Mouse (Mus musculus) heart, postnatal 14 days (tissue): ENCODE results near the gene Agap3. TPM values are rescaled to one million over a fixed set of nuclear protein-coding genes. Genes with fewer than 3 reads are reported as not detected.

Experiments
- DNase-seq, 2 experiments: peaks; one replicate each; pipeline ENCODE4 v3.0.0; 2021 to 2022
- intact Hi-C: fragments of 180-260 bp; cut with DNase I; formaldehyde crosslinking; loops from one replicate; pipeline ENCODE4 v1.15.1; 2025
- total RNA-seq, 2 experiments: library from RNA; stranded (reverse); gene quantifications; 2 replicates each; pipeline ENCODE4 v1.2.3; 2021

The Agap3 gene
- total RNA-seq, 2 experiments from 2014 or later = 71.0 to 72.2 TPM

DNA sequence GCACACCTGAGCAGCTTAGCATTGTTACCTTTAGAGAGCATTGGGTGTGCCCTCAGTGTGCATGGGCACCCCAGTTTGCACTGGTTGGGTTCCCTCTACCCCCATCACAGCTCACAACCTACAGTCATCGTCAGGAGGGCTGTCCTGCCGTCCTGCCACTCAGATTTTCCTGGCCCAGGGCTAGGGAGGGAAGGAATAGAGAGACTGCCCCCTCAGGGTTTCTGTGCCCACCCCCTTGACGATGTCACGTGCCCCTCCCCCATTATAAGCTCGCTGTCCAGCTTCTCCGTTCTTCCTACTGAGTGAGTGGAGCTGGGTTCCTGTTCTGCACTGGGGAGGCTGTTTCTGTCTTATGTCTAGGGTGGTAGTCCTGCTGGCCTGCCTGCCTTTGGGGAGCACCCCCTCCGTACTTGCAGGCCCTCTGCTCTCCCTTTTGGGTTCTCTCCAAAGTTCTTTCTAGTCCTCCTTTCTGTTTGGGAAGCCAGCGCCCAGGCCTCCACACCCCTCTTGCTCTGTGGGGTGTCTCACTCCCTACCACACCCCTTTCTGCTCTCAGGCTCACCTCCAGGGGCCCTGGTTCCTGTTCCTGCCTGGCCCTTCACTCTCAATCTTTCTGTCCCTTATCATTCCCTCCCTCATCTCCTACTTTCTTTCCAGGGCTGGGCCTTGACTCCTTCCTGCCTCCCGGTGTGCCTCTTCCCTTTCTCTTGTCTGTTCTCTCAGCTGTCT is 25.3 kb upstream of the Agap3 start:
- intact Hi-C loops = loop anchor here (2.0 kb wide), 1 partner anchor 16 kb away; no protein-coding TSS in a partner anchor
- DNase-seq = no peak

DNA sequence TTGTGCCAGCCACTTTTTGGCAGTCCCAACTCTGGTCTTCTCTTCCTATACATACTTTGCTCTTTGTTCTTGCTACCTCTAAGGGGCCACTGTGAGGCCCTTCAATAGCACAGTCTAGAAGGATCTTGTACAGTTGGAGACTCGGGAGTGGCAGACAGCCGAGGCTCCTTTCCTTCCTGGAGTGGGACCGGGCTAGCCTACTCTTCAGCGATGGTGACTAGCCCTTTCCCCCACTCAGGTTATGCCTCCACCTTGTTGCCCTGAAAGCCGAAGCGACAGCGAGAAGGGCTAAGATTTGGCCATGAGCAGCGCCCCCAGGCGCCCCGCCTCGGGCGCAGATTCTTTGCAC is 24.7 kb upstream of the Agap3 start:
- no peak for DNase-seq
- intact Hi-C loops = loop anchor here (2.0 kb wide), 1 partner anchor 16 kb away; no protein-coding TSS in a partner anchor

DNA sequence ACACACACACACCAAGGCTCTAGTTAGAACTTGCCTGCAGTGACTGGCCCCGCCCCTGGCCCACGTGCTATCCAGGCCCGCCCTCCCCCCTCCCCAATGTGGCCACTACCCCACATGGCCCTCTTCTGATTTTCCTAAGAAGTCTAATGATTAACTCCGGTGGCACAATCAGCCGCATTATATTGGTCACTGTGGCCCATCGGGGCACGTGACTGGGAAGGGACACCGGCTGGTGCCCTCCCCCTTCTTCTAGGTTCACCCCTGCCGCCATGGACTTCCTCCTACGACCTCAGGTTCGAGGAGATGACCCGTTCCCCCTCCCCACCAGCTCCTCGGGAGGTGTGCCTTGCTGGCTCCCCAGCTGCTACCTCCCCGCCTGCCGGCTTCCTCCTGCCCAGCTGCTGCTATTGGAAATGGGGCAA is 24.0 kb upstream of the Agap3 start:
- intact Hi-C loops = loop anchor here (2.0 kb wide), 1 partner anchor 15 kb away; no protein-coding TSS in a partner anchor
- DNase-seq = no peak

DNA sequence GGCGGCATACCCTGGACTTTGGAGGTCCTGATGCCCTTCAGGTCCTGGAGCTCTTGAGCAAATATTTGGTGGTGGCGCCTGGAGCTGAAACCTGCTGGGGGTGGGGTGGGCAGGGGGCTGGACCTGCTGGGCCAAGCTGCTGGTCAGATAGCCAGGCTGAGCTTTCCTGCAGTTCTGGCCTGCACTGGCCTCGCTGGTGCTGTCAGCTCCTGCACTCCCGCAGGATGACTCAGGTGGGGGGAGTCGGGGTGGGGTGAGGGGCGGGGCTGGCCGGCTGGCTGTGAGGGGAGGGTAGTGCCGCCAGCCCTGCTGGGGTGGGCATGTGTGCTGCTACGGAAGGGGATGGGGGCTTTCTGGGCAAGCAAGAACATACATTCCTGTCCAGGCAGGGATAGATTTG is 23.4 kb upstream of the Agap3 start:
- no peak for DNase-seq
- intact Hi-C loops = no loop called here

DNA sequence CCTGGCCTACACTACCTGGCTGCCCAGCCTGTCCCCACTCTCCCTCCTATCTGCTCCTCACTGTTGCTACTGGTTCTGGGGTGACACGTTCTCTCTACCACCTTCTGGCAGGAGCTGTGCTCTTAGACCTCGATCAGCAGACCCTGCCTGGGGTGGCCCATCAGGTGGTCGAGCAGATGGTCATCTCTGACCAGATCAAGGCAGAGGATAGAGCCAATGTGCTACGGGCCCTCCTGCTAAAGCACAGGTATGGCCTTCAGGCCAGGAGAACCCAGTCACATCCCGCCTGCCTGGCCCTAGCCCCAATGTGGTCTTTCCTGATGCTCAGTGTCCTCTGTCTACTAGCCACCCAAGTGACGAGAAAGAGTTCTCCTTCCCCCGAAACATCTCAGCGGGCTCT is 18.0 kb upstream of the Agap3 start:
- no peak for DNase-seq
- intact Hi-C loops = no loop called here

DNA sequence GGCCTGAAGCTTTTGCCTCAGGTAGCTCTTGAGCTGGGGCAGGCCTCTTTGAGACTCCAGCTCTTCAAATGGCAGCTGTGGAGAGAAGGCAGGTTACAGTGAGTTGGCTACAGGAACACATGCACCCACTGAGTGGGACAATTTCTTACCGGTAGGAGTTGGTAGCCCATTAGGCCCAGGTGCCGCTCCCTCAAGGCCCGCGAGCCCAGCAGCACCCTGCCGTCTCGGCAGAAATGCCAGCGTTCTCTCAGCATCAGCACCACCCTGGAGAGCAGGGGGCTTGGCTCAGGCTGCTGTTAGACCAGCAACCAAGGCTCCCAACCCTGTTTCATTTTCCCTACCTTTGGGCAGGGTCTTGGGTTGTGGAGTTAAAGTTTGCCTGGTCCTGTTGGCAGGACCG is 10.8 kb upstream of the Agap3 start:
- DNase-seq = no peak
- intact Hi-C loops = no loop called here

DNA sequence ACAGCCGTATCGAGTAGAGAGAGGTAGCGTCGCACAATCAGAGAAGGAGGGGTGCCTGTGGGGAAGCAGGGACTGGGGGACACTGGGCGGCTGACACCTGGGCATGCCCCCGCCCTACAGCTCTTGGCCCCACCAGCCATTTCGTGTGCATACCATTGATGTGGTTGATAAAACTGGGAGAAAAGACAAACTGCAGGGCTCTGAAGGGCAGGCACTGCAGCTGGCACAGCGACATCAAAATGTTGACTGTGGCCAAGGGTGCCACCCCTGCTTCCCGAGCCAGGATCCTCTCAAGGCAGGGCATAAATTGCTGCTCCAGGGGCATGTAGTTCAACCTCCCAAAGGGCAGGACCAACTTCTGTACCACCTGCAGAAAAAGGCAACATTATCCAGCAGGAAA is 9.9 kb upstream of the Agap3 start:
- intact Hi-C loops = loop anchor here (2.0 kb wide), 1 partner anchor 15 kb away; no protein-coding TSS in a partner anchor
- DNase-seq = no peak

DNA sequence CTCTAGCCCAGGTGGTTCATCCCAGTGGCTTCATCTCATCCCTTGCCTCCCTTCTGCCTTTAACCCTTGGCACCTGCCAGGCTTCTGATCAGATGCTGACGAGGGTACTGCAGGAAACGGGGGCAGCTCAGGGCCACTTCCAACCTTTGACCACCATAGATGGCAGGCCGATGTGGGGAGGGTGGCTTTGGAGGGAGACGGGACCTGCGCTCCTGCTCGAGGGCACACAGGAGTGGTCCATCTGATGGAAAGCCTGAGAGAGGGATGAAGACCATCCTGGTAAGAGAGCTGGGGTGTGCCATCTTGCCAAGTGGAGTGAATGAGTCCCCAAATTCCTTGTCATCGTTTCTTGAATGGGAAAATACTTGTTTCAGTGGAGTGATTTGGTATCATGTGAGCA is 8.8 kb upstream of the Agap3 start:
- no peak for DNase-seq
- intact Hi-C loops = loop anchor here (2.0 kb wide), 1 partner anchor 16 kb away; no protein-coding TSS in a partner anchor

DNA sequence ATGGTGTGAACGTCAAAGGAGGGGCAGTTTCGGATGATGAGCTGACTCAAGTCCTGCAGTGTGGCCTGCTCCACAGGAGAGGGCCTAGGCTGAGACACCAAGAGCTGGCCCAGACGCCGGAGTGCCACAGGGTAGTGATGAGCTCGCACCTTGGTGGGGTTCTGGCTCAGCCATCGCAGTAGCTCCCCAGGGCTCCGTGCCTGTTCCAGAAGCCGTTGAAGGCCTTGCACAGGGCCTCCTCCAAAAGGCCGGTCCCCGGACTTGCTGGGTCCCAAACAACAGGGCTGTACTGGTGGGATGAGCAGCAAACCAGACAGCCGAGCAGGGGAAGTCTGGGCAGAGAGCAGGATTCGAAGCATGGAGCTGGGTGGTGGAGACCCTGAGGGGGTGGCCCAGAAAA is 8.1 kb upstream of the Agap3 start:
- intact Hi-C loops = loop anchor here (2.0 kb wide), 1 partner anchor 17 kb away; no protein-coding TSS in a partner anchor

DNA sequence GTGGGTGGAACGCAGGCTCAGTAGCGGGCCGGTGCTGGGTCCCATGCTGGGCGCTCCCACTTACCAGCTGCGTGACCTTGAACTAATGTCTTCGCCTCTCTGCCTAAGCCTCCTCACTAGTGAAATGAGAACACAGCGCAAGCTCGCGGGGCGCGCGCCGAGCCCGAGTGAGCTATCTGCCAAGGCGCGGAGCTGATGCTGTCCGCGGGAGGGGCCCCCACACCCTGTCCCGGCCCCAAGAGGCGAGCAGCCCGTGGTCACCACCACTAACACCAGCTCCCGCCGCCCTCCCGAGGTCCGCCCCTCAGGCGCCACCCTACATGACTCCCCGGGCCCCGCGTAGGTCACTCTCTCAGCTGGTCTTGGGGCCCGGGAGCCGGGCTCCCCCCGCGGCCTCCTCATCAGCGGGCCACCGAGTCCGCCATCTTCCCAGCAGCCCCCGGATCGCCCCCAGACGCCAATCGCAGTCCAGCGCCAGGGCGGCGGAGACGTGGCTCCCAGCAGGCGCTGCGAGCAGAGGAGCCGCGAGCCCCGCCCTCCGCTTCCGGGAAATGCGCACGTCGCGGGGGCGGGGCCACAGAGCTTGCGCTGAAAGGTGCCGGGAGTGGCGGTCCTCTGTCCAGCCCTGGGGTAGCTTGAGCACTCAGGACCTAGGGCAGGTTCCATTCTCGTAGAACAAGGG is 7.1 kb upstream of the Agap3 start, which contains the start of gene Fastk:
Fastk (minus strand) TSS at position 542 of the 682 bp plus-strand sequence.
- DNase-seq = peak; percentile 96
- intact Hi-C loops = no loop called here

More for the DNA sequence above, 8.1 kb upstream of the Agap3 start:
- DNase-seq = no peak

DNA sequence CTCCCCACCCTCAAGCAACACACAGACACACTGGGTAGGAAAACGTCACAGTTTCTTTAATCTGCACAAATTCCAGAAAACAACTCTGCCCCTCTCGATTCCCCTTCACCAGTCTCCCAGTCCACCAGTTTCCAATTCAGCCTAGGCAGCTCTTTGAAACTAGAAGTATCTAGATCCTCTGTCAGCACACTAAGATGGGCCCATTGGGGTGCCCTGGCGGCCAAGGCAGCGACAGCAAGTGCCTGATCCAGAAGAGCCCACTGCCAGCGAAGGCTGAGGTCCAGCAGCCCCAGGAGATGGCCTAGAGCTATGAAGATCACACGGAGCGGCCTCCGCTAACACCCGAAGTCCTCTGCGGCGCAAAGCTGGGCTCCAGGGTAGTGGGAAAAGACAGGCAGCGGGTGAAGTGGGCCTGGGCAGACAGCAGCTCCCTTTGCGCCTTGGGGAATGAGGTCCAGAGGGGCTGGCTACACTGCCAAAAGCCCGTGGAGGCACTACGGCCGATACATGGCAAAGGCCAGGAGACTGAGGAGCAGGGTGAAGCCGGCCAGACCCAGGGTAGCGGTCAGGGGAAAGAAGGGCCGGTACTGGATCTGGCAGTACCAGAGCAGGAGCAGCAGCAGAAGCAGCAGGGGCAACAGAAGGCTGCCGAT is 6.4 kb upstream of the Agap3 start:
- no peak for DNase-seq
- intact Hi-C loops = no loop called here

DNA sequence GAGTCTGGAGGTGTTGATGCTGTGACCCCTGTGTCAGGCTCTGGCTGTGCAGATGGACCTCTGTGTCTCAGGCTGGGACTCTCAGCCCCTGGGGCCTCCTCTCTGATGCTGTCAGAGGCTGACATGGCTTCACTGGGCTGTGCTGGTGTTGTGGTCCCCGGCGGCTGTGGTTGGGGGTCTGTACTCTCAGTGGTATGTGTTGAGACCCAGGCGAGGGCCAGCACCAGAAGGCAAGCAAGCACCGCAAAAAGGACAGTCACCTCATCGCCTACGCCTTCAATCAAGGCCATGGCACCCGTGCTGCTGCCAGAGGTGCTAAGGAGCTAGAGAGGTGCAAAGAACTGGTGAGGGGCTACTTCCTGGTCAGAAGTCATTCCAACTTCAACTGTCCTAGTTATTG is 5.3 kb upstream of the Agap3 start:
- intact Hi-C loops = no loop called here
- DNase-seq = no peak

DNA sequence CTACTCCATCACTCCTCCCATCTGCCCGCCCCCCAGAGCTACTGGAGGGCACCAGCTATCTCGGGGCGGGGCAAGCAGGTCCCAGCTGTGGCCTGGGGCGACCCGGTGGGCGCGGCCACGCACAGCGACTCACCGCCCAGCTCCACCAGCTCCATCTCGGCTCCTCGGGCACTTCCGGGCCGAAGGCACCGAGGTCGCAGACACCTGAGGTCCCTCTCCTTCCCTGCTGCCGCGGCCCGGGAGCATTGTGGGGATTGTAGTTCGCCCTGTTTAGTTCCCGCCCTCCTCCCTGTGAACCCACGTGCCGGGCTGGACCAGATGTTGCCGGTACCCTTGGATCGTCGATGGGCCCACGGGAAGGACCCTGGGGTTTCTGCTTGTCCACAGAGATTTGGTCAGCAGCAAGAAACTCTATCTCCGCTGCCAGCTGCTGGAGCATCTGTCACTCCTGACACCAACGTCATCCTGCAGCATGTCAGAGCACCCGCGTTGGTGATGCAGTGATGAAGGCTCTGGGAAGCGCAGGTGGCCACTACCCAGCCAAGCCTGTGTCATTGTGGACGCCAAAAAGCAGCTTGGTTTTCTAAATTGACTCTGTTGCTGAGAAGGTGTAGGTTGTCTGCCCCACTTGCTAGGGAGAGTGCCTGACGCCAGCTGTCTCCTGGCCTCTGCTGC is 4.2 kb upstream of the Agap3 start, which contains the start of gene Tmub1:
Tmub1 (minus strand) TSS at position 231 of the 675 bp plus-strand sequence.
- DNase-seq = peak; percentile 77 to 83
- intact Hi-C loops = no loop called here

DNA sequence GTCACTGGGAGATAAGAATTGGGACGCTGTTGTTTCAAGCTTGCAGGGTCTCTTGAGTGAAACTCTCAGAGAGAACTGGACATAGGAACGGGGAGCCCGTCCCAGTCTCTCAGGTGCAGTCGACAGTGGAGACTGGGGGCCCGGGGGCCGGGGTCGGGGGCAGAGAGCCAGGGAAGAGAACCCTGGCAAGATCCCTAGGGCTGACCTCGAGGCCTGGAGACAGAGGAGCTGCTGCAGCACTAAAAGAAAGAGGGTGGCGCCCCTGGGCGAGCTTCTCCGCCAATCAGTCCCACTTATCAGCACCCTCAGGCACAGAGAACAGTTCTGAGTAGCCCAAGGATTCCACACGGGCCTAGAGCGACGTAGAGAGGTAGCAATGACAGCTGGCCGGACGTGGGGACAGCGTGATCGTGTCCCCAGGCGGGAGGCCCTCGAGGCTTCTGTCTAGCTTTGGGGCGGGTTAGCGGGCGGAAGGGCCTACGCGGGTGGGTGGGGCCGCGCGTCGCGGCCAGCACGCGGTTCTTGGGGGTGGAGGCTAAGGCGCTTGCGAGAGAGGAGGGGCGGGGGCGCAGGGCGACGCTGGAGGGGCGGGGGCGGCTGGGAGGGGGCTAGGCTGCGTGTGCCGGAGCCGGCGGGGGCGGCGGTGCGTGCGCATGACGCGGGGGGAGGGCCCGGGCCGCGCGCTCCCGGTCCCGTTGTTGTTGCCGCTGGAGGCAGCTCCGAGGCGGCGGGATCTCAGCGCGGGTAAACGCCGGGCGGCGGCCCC is 530 bp upstream of the Agap3 start:
- peak; percentile 90 to 92 for DNase-seq
- intact Hi-C loops = loop anchor here (5.0 kb wide), 1 partner anchor 34 kb away; no protein-coding TSS in a partner anchor

DNA sequence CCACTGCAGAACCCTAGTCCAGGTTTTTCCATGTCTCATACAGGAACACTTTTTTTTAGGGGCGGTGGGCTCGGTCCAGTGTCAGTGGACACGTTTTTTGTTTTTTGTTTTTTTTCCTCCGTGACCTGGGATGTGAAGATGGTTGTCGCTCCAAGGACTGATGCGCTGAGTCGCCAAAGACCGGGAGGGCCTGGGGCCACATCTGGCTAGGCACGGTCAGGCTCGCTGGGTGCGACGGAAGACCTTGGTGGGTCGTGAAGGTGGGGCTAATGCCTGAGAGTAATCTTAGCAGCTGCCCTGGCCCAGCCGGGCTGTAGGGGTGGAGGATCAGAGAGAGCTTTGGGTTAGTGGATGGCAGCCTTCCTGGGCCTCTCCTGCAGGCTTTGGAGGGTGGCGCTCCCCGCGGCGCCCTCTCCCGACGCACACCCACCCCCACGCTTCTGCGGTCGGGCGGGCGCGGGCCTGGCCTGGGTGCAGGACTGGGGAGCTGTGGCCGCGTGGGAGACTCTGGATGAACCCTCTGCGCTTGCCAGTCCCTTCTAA is 785 bp downstream of the Agap3 start:
- intact Hi-C loops = loop anchor here (5.0 kb wide), 1 partner anchor 35 kb away; no protein-coding TSS in a partner anchor
- DNase-seq = peak; percentile 34 to 55

DNA sequence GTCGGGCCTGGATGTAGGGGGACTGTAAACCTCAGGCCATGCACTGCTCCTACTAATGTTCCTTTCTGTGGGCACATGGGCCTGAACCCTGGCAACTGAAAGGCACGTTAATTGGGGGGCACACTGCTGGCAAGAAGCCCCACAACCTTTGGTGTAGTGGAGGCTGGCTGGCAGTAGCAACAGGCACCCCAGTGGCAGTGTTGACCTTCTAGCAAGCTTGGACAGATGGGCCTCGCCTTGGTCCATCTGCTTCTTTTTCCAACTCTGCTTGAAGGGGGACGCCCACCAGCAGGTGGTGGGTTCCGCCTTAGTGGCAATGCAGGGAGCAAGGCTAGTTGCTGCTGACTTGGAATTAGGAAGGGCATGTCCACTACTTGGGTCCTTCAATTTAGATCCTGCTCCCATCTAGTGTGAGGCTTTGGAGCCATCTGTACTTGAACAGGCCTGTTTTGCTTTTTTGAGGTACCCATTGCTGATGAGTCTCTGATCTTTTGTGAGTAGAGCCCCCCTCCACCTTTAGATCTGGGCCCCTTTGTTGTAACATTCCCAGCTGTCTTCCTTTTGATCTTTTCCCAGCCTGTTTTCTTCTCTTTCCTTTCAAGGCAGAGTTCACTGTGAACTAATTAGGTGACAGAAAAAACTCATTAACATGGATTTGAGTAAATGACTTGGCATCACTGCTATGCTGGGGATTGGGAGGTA is 1.5 kb downstream of the Agap3 start:
- no peak for DNase-seq
- intact Hi-C loops = loop anchor here (5.0 kb wide), 1 partner anchor 36 kb away; no protein-coding TSS in a partner anchor

DNA sequence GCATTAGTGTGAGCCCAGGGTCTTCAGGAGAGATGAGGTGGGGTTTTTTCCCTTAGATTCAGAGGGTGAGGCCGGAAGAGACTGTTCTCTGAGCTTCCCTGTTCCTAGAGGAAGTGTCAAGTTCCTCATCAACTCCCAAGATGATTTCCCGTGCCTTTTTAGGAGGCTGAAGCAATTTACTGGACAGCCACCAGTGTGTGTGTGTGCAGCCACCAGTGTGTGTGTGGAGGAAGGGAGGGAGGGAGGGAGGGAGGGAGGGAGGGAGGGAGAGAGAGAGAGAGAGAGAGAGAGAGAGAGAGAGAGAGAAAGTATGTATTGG is 2.0 kb downstream of the Agap3 start:
- intact Hi-C loops = loop anchor here (2.0 to 5.0 kb wide), 2 partner anchors 15 to 37 kb away; no protein-coding TSS in a partner anchor
- no peak for DNase-seq

DNA sequence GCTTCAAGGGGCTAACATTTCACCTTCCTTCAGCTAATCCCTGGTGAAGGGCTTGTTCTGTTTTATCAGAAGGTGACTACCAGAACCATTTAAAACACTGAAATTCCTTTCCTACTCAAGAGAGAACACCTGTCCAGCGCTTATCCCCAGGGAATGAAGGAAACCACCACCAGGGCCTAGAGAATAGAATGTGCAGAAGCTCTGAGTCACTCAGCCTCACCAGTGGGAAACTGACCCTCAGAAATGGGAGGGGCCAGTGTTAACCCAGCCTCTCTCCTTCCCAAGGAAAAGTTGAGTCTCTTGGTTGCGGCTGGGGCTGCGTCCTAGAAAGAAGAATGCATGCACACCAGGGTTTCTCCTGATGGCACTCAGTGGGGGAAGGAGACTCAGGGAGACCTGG is 3.1 kb downstream of the Agap3 start:
- intact Hi-C loops = loop anchor here (2.0 kb wide), 1 partner anchor 14 kb away; no protein-coding TSS in a partner anchor
- DNase-seq = no peak

DNA sequence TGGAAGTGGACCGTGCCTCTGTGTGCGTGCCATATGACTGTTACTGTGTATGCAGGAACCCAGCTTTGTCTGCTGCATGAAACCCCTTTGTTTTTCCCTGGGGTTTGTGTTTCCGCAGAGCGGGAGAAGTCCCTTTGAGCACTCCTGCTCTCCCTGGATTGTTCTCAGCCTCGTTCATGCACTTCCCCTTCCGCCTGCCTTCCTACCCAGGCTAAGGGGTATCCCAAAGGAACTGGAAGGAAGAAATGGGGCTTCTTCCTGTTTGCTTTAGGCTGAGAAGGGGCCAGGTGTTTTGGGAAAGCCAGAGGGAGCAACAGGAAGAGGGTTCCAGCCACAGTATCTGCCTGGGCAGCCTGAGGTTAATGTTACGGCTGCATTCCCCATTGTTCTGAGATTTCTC is 3.6 kb downstream of the Agap3 start:
- DNase-seq = no peak
- intact Hi-C loops = loop anchor here (2.0 kb wide), 1 partner anchor 13 kb away; no protein-coding TSS in a partner anchor
